Mouse (Mus musculus): ENCODE measurements around the gene Stard5. TPM values are rescaled to one million over a fixed set of nuclear protein-coding genes. Genes with fewer than 3 reads are reported as not detected.

Gene Stard5
- total RNA-seq, 2 experiments from 2014 or later, result 6.8 to 7.4 TPM

DNA sequence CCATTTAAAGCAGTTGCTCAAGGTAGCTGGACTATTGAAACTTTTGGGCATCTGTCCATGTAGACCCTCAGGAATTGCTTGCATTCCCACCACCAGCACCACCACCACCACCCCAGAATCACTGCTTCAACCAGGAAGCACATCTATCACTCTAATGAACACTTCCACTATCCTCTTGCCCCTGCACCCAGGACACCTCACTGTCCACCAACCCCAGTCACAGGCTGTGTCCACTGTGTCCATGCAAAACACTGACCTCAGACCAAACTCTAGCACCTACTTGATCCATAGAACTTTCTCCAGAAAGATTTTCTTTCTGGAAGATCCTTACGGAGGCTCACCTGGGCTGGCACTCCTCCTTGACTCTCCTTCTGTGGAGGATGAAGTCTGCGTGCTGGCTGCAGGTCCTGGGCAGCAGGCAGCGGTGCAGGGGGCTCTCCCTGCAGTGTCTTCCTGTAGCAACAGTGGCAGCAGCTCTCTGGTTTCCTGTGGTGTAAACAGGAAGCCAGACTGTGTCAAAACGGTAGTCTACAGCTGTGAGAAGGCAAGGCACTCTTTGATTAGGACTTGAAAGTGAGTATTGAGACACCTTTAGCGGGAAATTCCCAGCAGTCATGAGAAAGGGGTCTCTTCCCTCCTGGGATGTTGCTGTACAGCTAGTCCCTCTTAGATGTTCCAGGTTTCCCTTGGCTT, 23.3 kb downstream of the Stard5 start:
- Histone ChIP-seq H3K4me3 (no peak overlapping the region), H3K27ac (no peak overlapping the region)
- no peak for DNase-seq (ENCODE audit: extremely low spot score in 1 of 2, low spot score in 2 of 2)
- no peak for TF ChIP-seq CTCF (IDR thresholded peaks at IDR 0.05)
- intact Hi-C loops (cut with DNase I), result no loop called here

DNA sequence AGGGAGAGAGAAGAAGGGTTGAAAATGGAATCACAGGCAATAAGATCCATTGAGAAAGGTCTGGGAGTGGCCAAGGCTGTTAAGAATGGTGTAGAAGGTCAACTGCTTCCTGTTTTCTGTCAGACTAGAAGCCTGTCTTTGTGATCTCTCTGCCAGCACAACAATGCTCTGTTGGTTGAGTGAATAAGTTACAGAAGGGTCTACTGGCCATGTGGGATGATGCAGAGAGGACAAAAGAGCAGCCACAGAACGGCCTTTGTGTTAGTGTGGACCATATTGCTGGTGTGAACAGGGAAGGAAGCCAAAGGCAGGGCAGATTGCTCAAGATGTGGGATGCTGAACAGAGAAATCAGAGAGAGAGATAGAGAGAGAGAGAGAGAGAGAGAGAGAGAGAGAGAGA, 27.0 kb downstream of the Stard5 start:
- no peak overlapping the region for H3K27ac ChIP-seq
- no peak overlapping the region for H3K4me3 ChIP-seq
- intact Hi-C loops (cut with DNase I), result no loop called here
- no peak for TF ChIP-seq CTCF (IDR thresholded peaks at IDR 0.05)
- no peak for DNase-seq (ENCODE audit: extremely low spot score in 1 of 2, low spot score in 2 of 2)

DNA sequence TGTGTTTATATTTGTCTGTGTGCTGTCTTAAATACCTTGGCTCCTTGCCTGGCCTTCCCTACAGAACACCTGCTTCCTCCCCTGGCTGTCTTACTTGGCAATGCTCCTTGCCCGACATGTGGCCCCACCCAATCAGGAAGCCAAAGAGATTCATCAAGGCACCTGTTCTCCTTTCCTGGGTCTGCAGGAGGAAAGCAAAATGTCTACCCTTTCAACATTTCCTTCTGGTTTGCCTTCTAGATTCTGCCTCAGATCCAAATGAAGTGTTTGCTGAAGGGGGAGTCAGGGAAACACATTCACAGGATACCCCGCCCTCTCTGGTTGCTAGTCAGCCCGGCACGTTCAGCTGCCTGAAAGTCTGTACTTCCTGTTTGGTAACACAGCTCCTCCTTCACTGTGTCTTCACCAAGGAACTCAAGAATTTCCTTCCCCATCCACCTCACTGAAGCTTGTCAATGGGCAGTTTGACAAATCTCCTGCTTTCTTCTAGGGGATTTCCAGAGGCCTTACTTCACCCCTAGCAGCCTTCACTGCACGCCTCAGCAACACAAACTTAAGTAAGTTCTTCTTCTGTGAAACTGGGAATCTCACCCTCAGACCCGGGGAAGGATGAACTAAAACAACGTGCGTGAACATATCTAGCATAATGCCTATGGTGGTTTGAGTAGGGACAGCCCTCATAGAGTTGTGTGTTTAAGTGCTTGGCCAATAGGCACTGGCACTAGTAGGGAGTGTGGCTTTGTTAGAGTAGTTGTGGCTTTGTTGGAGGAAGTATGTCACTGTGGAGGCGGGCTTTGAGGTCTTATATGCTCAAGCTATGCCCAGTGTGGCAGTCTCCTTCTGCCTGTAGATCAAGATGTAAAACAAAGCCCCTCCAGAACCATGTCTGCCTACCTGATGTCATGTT, 27.7 kb downstream of the Stard5 start:
- intact Hi-C loops (cut with DNase I), result no loop called here
- no peak for TF ChIP-seq CTCF (IDR thresholded peaks at IDR 0.05)
- no peak overlapping the region for H3K27ac ChIP-seq
- no peak overlapping the region for H3K4me3 ChIP-seq
- no peak for DNase-seq (ENCODE audit: extremely low spot score in 1 of 2, low spot score in 2 of 2)

DNA sequence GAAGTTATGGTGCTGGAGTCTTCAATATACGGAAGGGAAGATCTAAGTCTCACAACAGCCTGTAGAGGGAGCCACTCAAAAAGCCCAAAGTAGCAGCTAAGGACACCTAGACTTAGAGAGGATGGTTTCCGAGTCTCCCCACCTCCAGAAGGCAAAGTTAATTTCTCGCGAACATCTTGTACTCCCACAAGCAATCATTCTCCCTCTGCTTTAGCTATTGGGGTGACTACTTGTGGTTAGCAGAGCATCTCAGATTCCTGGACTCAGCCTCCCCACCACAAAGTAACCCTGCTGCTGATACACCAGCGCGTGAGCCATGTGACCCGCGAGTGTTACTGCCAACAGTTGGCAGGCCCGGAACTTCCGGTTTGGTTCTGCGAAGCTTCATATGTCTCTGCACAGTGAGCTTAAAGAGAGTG, 28.5 kb downstream of the Stard5 start:
- Histone ChIP-seq H3K27ac (no peak overlapping the region), H3K4me3 (no peak overlapping the region)
- DNase-seq (ENCODE audit: extremely low spot score in 1 of 2, low spot score in 2 of 2), result no peak
- intact Hi-C loops (cut with DNase I), result no loop called here
- TF ChIP-seq CTCF (IDR thresholded peaks at IDR 0.05), result peak; percentile 37

DNA sequence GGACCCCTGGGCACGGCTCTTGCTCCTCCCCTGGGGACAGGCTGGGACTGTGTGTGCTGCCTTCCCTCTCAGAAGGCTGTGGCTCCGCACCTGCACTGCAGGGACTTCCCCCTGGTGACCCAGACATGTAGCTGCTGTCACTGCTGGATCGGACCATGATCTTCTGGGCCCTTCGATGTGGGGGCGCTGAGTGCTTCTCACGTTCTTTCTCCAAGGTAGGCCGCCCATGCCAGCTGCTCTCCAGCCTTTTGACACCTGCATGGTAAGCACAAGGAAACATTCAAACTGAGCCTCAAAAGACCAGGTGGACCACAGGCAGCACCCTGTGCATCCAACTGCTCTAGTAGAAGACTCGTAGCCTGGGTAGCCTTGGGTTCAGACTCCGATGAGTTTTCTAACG, 29.3 kb downstream of the Stard5 start:
- TF ChIP-seq CTCF (IDR thresholded peaks at IDR 0.05), result no peak
- H3K27ac ChIP-seq, result no peak overlapping the region
- intact Hi-C loops (cut with DNase I), result no loop called here
- H3K4me3 ChIP-seq, result no peak overlapping the region
- no peak for DNase-seq (ENCODE audit: extremely low spot score in 1 of 2, low spot score in 2 of 2)

DNA sequence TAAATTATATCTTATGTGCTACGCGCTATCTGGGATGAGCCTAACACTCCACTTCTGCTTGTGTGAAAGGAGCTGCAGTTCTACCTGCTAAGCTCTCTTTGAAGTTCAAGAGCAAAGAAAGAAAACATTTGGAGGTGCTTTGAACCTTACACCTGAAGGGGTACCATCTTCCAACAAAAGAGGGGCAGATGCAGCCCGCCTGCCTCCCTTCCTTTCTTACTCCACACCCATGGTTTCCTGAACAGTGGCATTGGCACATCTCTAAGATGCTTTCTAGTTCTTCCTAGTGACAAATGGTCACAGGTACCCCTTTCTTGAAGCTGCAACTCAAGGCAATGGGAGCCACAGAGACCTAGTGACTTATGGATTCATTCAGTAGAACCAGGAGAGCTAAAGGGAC, 30.0 kb downstream of the Stard5 start:
- Histone ChIP-seq H3K27ac (no peak overlapping the region), H3K4me3 (no peak overlapping the region)
- no peak for DNase-seq (ENCODE audit: extremely low spot score in 1 of 2, low spot score in 2 of 2)
- intact Hi-C loops (cut with DNase I), result no loop called here
- no peak for TF ChIP-seq CTCF (IDR thresholded peaks at IDR 0.05)

DNA sequence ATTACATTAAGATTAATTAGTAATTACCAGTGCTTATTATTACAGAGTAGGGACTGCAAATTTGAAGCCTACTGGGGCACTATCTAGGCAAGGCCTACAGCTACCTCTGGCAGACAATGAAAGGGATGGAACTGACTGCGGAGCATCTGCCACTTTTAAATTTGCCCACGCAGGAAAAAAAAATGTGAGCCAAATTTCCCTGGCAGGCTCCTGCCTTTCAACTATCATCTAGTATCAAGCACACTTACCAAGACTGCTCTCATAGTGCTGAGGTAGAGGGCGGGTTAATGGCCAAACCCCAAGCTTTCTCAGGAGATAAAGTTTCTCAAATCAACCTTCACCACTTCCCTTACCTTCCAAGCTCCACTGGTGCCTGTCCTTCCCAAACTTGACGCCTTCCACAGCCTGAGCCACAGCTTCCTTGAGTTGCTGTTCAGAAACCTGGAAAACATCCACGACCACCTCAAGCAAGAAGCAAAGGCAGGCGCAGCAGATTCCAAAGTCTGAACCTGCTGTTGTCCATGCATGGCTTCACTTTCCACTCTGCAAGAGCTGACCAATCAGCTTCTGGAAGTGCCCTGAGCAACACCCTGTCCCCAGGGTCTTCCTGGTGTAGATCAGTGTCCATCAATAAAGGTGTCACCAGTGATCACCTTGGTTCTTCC, 31.1 kb downstream of the Stard5 start:
- intact Hi-C loops (cut with DNase I), result no loop called here
- no peak for TF ChIP-seq CTCF (IDR thresholded peaks at IDR 0.05)
- Histone ChIP-seq H3K27ac (no peak overlapping the region), H3K4me3 (no peak overlapping the region)
- no peak for DNase-seq (ENCODE audit: extremely low spot score in 1 of 2, low spot score in 2 of 2)

DNA sequence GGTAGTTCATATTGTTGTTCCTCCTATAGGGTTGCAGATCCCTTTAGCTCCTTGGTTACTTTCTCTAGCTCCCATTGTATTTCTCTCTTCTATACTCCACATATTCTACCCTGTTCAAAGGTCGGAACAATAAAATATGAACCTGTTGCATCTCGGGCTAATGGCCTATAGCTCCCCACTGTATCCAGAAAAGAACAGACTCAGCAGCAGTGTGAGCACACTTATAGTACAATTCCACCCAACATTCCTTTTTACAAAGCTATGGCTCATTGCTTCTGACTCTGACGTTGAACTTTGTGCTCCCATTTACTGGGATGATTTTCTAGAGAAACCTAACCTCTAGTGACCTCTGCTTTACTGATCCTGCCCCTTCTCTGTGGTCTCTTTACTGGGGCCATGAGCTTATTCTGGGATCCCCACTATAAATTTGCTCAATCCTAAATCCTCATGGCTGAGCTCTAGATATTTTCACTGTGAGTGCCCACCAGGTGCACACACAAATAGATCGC, 34.4 kb downstream of the Stard5 start:
- Histone ChIP-seq H3K27ac (no peak overlapping the region), H3K4me3 (no peak overlapping the region)
- no peak for TF ChIP-seq CTCF (IDR thresholded peaks at IDR 0.05)
- DNase-seq (ENCODE audit: extremely low spot score in 1 of 2, low spot score in 2 of 2), result no peak
- intact Hi-C loops (cut with DNase I), result no loop called here

DNA sequence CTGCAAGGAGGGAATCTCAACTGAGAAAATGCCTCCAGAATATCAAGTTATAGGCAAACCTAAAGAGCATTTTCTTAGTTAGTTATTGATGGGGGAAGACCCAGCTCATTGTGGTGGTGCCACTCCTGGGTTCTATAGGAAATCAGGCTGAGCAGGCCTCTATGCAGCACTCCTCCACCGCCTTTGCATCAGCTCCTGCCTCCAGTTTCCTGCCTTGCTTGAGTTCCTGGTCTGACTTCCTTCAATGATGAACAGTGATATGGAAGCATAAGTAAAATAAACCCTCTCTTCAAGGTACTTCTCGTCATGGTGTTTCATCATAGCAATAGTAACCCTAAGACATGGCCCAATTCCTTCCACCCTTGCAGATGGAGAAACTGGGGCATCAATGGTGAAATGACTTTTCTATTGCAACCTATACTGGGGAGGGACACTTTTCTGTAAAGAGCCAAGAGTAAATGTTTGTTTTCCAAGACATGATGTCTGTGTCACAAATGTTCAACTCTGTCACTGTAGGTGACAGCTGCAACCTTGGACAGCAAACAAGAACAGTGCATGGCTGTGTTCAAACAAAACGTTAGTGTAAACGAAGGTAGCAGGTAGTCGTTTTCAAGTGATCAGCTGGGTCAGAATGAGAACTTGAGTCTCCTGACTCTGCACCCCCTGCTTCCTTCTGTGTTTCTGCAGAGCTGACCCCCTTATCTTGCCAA, 36.3 kb downstream of the Stard5 start:
- no peak for TF ChIP-seq CTCF (IDR thresholded peaks at IDR 0.05)
- intact Hi-C loops (cut with DNase I), result loop anchor here (2.0 kb wide), 2 partner anchors 107 to 135 kb away; no protein-coding TSS in a partner anchor
- Histone ChIP-seq H3K27ac (no peak overlapping the region), H3K4me3 (no peak overlapping the region)
- DNase-seq (ENCODE audit: extremely low spot score in 1 of 2, low spot score in 2 of 2), result no peak

DNA sequence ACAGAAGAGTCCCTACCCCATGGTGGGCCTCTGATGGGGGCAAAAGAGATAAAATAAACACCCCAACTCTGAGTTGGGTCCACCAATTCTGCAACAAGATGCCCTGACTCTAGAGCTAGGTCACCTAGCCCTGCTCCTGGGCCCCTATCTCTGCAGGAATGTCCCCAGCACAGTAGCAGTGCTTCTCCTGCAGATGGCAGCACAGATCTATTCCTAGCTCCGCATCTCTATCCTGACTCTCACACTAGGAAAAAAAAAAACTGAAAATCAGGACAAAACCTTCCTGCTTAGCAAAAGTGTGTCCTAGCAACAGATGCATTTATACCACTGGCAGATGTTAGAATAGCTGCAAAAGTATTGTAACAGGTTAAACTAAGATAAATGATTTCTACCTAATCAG, 37.0 kb downstream of the Stard5 start:
- intact Hi-C loops (cut with DNase I), result loop anchor here (1.0 to 2.0 kb wide), 3 partner anchors 106 to 219 kb away; no protein-coding TSS in a partner anchor
- DNase-seq (ENCODE audit: extremely low spot score in 1 of 2, low spot score in 2 of 2), result peak; percentile 63 to 68
- Histone ChIP-seq H3K4me3 (no peak overlapping the region), H3K27ac (no peak overlapping the region)
- peak; percentile 91 for TF ChIP-seq CTCF (IDR thresholded peaks at IDR 0.05)

DNA sequence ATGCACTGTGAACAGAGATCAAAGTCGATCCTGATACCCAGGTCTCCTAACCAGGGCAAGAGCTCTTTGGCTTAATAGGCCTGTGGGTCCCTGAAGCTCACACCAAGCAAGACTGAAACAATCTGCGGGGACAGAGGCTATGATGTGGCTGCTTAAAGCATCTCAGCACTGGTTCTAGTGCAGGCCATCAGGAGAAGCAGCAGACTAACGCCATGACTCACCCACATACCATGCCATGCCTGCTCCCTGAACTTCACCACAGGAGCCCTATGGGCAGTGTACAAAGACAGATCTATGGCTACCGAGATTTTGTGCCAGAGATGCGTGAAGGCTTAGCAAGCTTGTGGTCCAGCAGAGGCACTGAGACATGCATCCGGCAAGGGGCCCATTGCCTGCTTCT, 39.8 kb downstream of the Stard5 start:
- Histone ChIP-seq H3K27ac (no peak overlapping the region), H3K4me3 (no peak overlapping the region)
- TF ChIP-seq CTCF (IDR thresholded peaks at IDR 0.05), result no peak
- intact Hi-C loops (cut with DNase I), result loop anchor here (10.0 kb wide), 1 partner anchor 957 kb away; no protein-coding TSS in a partner anchor
- peak in 1 of 2 experiments; percentile 0 for DNase-seq (ENCODE audit: extremely low spot score in 1 of 2, low spot score in 2 of 2)

Measured in left cerebral cortex, adult 2 months (tissue).